Mouse (Mus musculus): ENCODE measurements at regions not wholly inside any gene's neighbourhood (a gene's known extent, or its start where the extent isn't known, plus 50 kb on each side); places are given as distances from the start of the nearest gene placed in this dataset.

GRCm38 (mm10) chr5:116744389-116744788 is 152.8 kb upstream of the Srrm4 start:
- TF ChIP-seq FLI1 (IDR thresholded peaks at IDR 0.05; ENCODE audit: low read length) (no peak), GATA1 (IDR thresholded peaks at IDR 0.05; ENCODE audit: borderline replicate concordance, low read length) (no peak)
- Histone ChIP-seq H3K27me3 (replicated peaks) (no peaks in the 10 kb centered on the region), H3K4me1 (no peaks in the 10 kb centered on the region), H3K4me3 (replicated peaks) (no peak overlapping the region), H3K36me3 (replicated peaks; ENCODE audit: low read length) (no peaks in the 10 kb centered on the region), H3K9me3 (peaks cover 30% of the 10 kb centered on the region)

- H3K4me1 ChIP-seq: no peaks in the 10 kb centered on the region
- TF ChIP-seq GATA1 (IDR thresholded peaks at IDR 0.05; ENCODE audit: borderline replicate concordance, low read length): no peak
- TF ChIP-seq FLI1 (IDR thresholded peaks at IDR 0.05; ENCODE audit: low read length): no peak
- peaks cover 54% of the 10 kb centered on the region for H3K9me3 ChIP-seq
- no peaks in the 10 kb centered on the region for H3K27me3 ChIP-seq (replicated peaks)
- H3K36me3 ChIP-seq (replicated peaks; ENCODE audit: low read length): no peaks in the 10 kb centered on the region
- no peak overlapping the region for H3K4me3 ChIP-seq (replicated peaks)
These were observed 144.0 kb upstream of the Srrm4 start for GRCm38 (mm10) chr5:116735622-116736021.

- Histone ChIP-seq H3K4me1 (no peaks in the 10 kb centered on the region), H3K9me3 (peaks cover 60% of the 10 kb centered on the region), H3K4me3 (replicated peaks) (no peak overlapping the region), H3K36me3 (replicated peaks; ENCODE audit: low read length) (no peaks in the 10 kb centered on the region), H3K27me3 (replicated peaks) (no peaks in the 10 kb centered on the region)
- TF ChIP-seq FLI1 (IDR thresholded peaks at IDR 0.05; ENCODE audit: low read length): no peak
- no peak for TF ChIP-seq GATA1 (IDR thresholded peaks at IDR 0.05; ENCODE audit: borderline replicate concordance, low read length)
These were observed 139.9 kb upstream of the Srrm4 start for GRCm38 (mm10) chr5:116731509-116731908.

- Histone ChIP-seq H3K9me3 (peaks cover 71% of the 10 kb centered on the region), H3K4me3 (replicated peaks) (no peak overlapping the region), H3K36me3 (replicated peaks; ENCODE audit: low read length) (no peaks in the 10 kb centered on the region), H3K27me3 (replicated peaks) (no peaks in the 10 kb centered on the region), H3K4me1 (no peaks in the 10 kb centered on the region)
- TF ChIP-seq FLI1 (IDR thresholded peaks at IDR 0.05; ENCODE audit: low read length) (no peak), GATA1 (IDR thresholded peaks at IDR 0.05; ENCODE audit: borderline replicate concordance, low read length) (no peak)
These were observed 127.6 kb upstream of the Srrm4 start for GRCm38 (mm10) chr5:116719200-116719599.

GRCm38 (mm10) chr5:116714256-116714655 is 122.6 kb upstream of the Srrm4 start:
- no peaks in the 10 kb centered on the region for H3K4me1 ChIP-seq
- TF ChIP-seq GATA1 (IDR thresholded peaks at IDR 0.05; ENCODE audit: borderline replicate concordance, low read length): no peak
- TF ChIP-seq FLI1 (IDR thresholded peaks at IDR 0.05; ENCODE audit: low read length): no peak
- H3K27me3 ChIP-seq (replicated peaks): no peaks in the 10 kb centered on the region
- H3K4me3 ChIP-seq (replicated peaks): no peak overlapping the region
- peaks cover 64% of the 10 kb centered on the region for H3K9me3 ChIP-seq
- H3K36me3 ChIP-seq (replicated peaks; ENCODE audit: low read length): no peaks in the 10 kb centered on the region

- Histone ChIP-seq H3K9me3 (peaks cover 59% of the 10 kb centered on the region), H3K27me3 (replicated peaks) (no peaks in the 10 kb centered on the region), H3K4me3 (replicated peaks) (no peak overlapping the region), H3K36me3 (replicated peaks; ENCODE audit: low read length) (no peaks in the 10 kb centered on the region), H3K4me1 (no peaks in the 10 kb centered on the region)
- TF ChIP-seq GATA1 (IDR thresholded peaks at IDR 0.05; ENCODE audit: borderline replicate concordance, low read length) (no peak), FLI1 (IDR thresholded peaks at IDR 0.05; ENCODE audit: low read length) (no peak)
These were observed 120.4 kb upstream of the Srrm4 start for GRCm38 (mm10) chr5:116712056-116712455.

GRCm38 (mm10) chr5:116708505-116708904 is 116.9 kb upstream of the Srrm4 start:
- no peak for TF ChIP-seq FLI1 (IDR thresholded peaks at IDR 0.05; ENCODE audit: low read length)
- TF ChIP-seq GATA1 (IDR thresholded peaks at IDR 0.05; ENCODE audit: borderline replicate concordance, low read length): no peak
- H3K9me3 ChIP-seq: peaks cover 69% of the 10 kb centered on the region
- no peaks in the 10 kb centered on the region for H3K27me3 ChIP-seq (replicated peaks)
- H3K4me1 ChIP-seq: no peaks in the 10 kb centered on the region
- no peaks in the 10 kb centered on the region for H3K36me3 ChIP-seq (replicated peaks; ENCODE audit: low read length)
- H3K4me3 ChIP-seq (replicated peaks): no peak overlapping the region

GRCm38 (mm10) chr5:116662466-116662865 is 70.8 kb upstream of the Srrm4 start:
- TF ChIP-seq GATA1 (IDR thresholded peaks at IDR 0.05; ENCODE audit: borderline replicate concordance, low read length) (no peak), FLI1 (IDR thresholded peaks at IDR 0.05; ENCODE audit: low read length) (no peak)
- Histone ChIP-seq H3K9me3 (peaks cover 63% of the 10 kb centered on the region), H3K36me3 (replicated peaks; ENCODE audit: low read length) (no peaks in the 10 kb centered on the region), H3K4me1 (no peaks in the 10 kb centered on the region), H3K27me3 (replicated peaks) (no peaks in the 10 kb centered on the region), H3K4me3 (replicated peaks) (no peak overlapping the region)

GRCm38 (mm10) chr5:116661851-116662250 is 70.2 kb upstream of the Srrm4 start:
- TF ChIP-seq GATA1 (IDR thresholded peaks at IDR 0.05; ENCODE audit: borderline replicate concordance, low read length) (no peak), FLI1 (IDR thresholded peaks at IDR 0.05; ENCODE audit: low read length) (no peak)
- H3K4me3 ChIP-seq (replicated peaks): no peak overlapping the region
- no peaks in the 10 kb centered on the region for H3K27me3 ChIP-seq (replicated peaks)
- no peaks in the 10 kb centered on the region for H3K36me3 ChIP-seq (replicated peaks; ENCODE audit: low read length)
- H3K9me3 ChIP-seq: peaks cover 66% of the 10 kb centered on the region
- no peaks in the 10 kb centered on the region for H3K4me1 ChIP-seq

- Histone ChIP-seq H3K27me3 (replicated peaks) (no peaks in the 10 kb centered on the region), H3K9me3 (peaks cover 64% of the 10 kb centered on the region), H3K4me3 (replicated peaks) (no peak overlapping the region), H3K4me1 (no peaks in the 10 kb centered on the region), H3K36me3 (replicated peaks; ENCODE audit: low read length) (no peaks in the 10 kb centered on the region)
- TF ChIP-seq GATA1 (IDR thresholded peaks at IDR 0.05; ENCODE audit: borderline replicate concordance, low read length) (no peak), FLI1 (IDR thresholded peaks at IDR 0.05; ENCODE audit: low read length) (no peak)
These were observed 63.1 kb upstream of the Srrm4 start for GRCm38 (mm10) chr5:116654486-116655420.
